Mouse (Mus musculus): ENCODE measurements around the gene 1300017J02Rik.

1300017J02Rik gene

DNA sequence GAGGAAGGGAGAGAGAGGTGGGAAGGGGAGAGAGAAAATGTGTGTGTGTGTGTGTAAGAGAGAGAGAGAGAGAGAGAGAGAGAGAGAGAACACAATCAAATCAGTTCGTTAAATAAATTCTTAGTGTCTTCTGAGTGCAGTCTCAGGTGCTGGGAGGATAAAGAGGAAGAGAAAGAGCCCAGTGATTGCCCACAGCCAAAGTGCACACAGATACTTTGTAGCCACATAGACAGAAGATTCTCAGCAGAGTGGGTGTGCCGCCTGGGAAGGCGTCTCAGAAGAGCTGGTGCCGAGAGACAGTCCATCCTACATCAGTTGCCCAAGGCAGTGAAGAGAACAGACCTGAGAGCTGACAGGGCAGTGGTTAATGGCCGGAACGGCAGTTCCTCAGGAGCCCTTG, 90.6 kb downstream of the 1300017J02Rik start:
- DNase-seq (ENCODE audit: inconsistent age in 2 of 2, low spot score in 1 of 2), result no peak

DNA sequence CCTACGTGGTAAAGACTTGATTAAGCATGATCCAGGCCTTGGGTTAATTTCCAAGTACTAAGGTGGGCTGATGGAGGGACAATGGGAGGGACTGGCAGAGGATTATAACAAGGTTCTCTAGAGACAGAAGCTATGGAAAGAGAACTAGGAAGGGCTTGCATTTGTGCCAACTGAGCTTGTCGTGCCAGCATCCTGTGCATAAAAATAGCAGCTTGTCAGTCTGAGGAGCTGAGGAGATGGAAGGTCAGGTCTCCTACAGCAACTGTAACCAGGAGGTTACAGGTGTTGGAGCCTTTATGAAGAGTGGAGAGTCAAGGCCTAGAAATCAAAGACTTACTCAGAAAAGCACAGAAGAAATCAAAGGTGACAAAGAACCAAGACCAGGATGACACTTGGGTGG, 91.3 kb downstream of the 1300017J02Rik start:
- DNase-seq (ENCODE audit: inconsistent age in 2 of 2, low spot score in 1 of 2), result no peak

DNA sequence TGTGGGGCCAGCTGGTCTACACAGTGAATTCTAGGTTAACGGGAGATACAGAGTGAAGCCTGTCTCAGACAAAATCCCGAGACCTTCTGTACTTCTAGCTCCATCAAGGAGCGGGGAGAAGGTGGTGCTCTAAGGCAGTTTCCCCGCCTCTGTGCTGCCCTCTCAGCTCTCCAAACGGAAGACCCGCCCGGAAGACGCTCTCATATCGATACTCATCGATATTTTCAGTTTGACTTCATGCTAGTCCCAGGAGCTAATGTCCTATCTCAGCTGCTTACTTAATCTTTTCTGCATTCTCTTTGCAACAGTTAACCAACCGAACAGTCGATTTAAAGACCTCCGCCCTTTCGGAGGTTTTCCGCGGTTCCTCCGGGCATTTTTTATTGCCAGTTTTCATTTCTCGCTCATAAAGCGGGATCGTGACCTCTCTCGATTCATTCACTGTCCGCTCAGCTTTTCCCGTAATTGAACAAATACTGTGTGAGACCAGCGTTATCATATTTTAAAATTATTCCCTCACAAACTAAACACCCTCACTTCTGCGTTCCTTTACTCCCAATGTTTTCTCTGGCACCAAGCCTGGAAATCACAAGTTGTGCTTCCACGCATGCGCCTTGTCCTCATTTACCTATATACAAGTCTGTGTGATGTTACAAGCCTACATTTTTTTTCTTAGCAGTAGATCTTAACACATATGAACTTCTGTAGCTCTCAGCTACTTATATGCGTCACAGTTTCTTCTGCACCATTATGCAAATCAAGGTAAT, 92.0 kb downstream of the 1300017J02Rik start:
- DNase-seq (ENCODE audit: inconsistent age in 2 of 2, low spot score in 1 of 2), result no peak

DNA sequence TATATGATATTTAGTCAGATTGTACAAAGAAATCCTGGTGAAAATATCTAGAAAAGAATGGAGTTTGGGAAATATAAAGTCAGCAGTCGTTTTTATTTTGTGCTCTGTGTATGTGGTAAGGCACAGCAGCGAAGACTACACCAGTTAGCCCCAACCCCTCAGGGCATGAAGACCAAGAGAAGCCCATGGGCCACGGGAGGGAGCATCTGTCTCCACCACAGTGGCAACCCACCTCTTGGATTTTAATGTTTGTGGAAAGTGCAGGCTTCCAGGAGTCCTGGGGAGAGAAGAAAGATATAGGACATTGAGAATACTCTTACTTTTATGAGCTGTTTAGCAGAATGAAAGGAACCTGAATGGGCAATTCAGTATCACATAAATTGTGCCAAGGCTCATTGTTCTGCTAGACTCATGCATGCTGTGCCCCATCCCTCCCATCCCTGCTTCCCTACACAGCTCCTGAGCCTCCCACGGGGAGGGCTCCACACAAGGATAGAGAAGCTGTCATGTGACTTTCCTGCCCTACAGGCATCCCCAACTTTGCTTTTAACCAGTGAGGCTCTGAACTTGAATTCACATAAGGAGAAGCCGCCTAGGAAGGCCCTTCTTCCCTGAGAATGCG, 96.0 kb downstream of the 1300017J02Rik start:
- no peak for DNase-seq (ENCODE audit: inconsistent age in 2 of 2, low spot score in 1 of 2)

DNA sequence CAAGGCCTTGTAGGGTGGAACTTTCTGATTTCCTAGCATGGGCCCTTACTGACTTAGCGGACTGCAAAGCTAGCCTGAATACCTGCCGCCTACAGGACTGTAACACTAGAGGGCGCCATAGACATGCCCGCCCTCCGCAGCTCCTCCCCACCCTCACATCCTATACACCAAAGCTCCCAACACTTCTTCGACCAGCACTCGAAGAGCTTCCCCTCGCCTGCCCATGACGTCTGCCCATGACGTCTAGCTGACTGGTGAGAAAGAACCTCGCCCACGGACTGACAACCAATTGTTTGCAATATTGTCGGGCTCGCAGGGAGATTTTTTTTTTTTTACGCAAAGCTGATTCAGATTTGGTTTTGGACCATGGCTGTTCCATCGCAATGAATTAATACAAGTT, 97.0 kb downstream of the 1300017J02Rik start:
- peak; percentile 60 to 87 for DNase-seq (ENCODE audit: inconsistent age in 2 of 2, low spot score in 1 of 2)

DNA sequence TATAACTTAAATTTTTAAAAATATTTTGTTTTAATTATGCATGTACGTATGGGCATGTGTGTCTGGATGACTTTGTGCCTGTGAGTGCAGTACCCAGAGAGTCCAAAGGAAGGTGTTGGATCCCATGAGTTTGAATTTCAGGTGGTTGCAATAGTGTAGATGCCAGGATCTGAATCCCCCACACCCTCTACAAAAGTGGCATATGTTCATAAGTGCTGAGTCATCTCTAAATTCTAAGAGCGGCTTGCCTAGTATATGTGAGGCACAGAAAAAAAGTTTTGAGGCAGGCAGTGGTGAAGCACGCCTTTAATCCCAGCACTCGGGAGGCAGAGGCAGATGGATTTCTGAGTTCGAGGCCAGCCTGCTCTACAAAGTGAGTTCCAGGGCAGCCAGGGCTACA, 99.1 kb downstream of the 1300017J02Rik start:
- DNase-seq (ENCODE audit: inconsistent age in 2 of 2, low spot score in 1 of 2), result no peak

DNA sequence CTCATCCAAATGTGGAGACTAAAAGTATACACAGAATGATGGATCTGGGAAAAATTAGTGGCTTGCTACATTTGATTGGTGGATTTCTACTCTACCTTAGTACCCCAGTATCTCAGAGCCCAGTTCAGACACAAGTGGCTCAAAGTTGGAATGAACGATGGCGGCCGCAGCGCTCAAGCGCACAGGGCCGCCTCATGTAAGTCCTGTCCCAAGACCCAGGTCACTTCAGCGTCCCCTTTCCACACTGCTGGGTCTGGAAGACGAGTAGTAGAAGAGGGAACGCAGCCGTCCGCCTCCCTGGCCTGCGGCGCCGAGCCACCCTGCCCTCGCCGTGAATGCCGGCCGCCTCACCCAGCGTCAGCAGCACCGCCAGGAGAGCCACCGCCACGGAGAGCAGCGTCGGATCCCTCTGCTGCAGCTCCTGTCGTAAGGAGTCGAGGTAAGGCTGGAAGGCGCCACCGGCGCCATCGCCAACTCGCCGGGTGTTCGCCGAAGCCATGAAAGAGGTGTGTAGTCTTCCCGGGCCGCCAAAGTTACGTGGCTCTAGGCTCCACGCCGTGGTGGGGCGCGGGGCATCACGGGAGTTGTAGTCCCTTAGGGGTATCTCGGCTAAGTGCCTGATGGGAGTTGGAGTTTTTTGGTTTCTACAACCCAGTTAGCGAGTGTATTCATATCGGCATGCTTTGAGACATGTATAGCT, 103.2 kb downstream of the 1300017J02Rik start, which contains the start of gene Srprb:
Gene Srprb (minus strand): TSS at position 577 of the 700 bp plus-strand sequence.
- DNase-seq (ENCODE audit: inconsistent age in 2 of 2, low spot score in 1 of 2), result peak; percentile 92 to 97

Data from adrenal gland, adult (tissue).